Mouse (Mus musculus) ES-Bruce4 (cell line): ENCODE measurements around the gene Sipa1l1. TPM values are rescaled to one million over a fixed set of nuclear protein-coding genes. Genes with fewer than 3 reads are reported as not detected.

Experiments used
- H3K27ac ChIP-seq: 2 replicates; pipeline ENCODE4 v1.5.1; 2012; ENCODE audit warnings: low read length, inconsistent platforms; ENCODE audit not compliant: insufficient read depth
- H3K27me3 ChIP-seq: 2 replicates; pipeline ENCODE4 v1.6.1; 2012; ENCODE audit warnings: mild to moderate bottlenecking, low read length, inconsistent platforms; ENCODE audit not compliant: control insufficient read depth, poor library complexity, insufficient read depth, severe bottlenecking
- H3K36me3 ChIP-seq: 2 replicates; pipeline ENCODE4 v1.6.1; 2012; ENCODE audit warnings: inconsistent platforms, mild to moderate bottlenecking, low read length, moderate library complexity; ENCODE audit not compliant: control insufficient read depth, poor library complexity, insufficient read depth, severe bottlenecking
- H3K4me1 ChIP-seq: one replicate; pipeline ENCODE4 v1.8.1; 2011; ENCODE audit warnings: low read length; ENCODE audit not compliant: control insufficient read depth, insufficient read depth
- H3K4me3 ChIP-seq: 2 replicates; pipeline ENCODE4 v1.5.1; 2011; ENCODE audit warnings: low read depth, mild to moderate bottlenecking, low read length
- H3K9ac ChIP-seq: 2 replicates; pipeline ENCODE4 v1.6.1; 2012; ENCODE audit warnings: low read depth, mild to moderate bottlenecking, inconsistent platforms; ENCODE audit not compliant: poor library complexity, severe bottlenecking
- H3K9me3 ChIP-seq: replicated peaks from 2 replicates; pipeline ENCODE4 v1.6.1; 2012; ENCODE audit warnings: mild to moderate bottlenecking, low read length, inconsistent platforms; ENCODE audit not compliant: control insufficient read depth, poor library complexity, insufficient read depth, severe bottlenecking
- CTCF ChIP-seq: IDR thresholded peaks from one replicate; pipeline ENCODE4 v1.8.1; 2011; ENCODE audit warnings: low read depth, low read length
- EP300 ChIP-seq: IDR thresholded peaks from 2 replicates; pipeline ENCODE4 v1.6.1; 2011; ENCODE audit warnings: low read depth, low read length; ENCODE audit not compliant: insufficient read depth
- POLR2A ChIP-seq: IDR thresholded peaks from one replicate; pipeline ENCODE4 v1.8.1; 2011; ENCODE audit warnings: low read length; ENCODE audit not compliant: insufficient read depth
- polyA plus RNA-seq: library from polyadenylated mRNA; stranded (reverse); fragments of >200 nt; gene quantifications from 2 replicates; pipeline ENCODE4 v1.2.4, GENCODE M21; 2011; ENCODE audit warnings: low read depth; ENCODE audit not compliant: missing spikeins, insufficient read depth, insufficient read length

Gene Sipa1l1
- polyA plus RNA-seq, 1 experiment: 44.9 TPM

DNA sequence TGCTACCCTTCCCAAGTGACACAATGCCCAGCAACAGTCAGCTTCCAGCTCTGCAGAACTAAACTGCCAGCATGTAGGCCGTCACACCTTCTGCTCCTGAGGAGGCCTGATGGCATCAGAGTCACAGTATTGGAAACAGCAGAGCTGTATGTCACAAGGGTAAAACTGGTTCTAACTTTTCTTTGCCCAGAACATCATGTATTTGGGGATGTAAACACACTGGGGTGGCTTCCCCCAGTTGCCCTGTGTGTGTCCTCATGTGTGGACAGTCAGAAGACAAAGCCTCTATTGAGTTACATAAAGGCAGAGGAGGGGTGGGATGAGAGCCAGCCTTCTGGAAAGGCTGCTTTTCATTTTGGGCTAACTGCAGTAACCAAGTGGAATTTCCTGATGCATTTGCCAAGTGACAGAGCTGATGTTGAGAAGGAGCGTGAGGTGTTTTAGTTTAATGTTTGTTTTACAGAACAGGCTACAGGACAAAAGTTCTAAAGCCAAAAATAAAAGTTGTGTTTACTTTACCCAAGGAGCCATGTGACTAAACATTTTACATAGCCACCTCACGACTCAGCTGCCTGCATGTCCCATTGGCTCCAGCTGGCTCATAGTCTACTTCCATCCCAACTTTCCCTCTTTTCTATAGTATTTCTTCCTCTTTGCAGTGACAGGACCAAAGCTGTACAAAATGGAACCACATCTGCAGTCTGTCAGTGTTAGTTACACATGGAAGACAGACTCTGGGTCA is 243.3 kb downstream of the Sipa1l1 start:
- Histone ChIP-seq H3K9me3 (no peaks in the 10 kb centered on the region), H3K27ac (no peak overlapping the region), H3K4me1 (peaks cover 2% of the 10 kb centered on the region), H3K9ac (no peak overlapping the region), H3K27me3 (no peaks in the 10 kb centered on the region), H3K4me3 (no peak overlapping the region), H3K36me3 (peaks cover 2% of the 10 kb centered on the region; the same call in 1 of the 2 replicates)
- TF ChIP-seq POLR2A (no peak), EP300 (no peak), CTCF (no peak)

DNA sequence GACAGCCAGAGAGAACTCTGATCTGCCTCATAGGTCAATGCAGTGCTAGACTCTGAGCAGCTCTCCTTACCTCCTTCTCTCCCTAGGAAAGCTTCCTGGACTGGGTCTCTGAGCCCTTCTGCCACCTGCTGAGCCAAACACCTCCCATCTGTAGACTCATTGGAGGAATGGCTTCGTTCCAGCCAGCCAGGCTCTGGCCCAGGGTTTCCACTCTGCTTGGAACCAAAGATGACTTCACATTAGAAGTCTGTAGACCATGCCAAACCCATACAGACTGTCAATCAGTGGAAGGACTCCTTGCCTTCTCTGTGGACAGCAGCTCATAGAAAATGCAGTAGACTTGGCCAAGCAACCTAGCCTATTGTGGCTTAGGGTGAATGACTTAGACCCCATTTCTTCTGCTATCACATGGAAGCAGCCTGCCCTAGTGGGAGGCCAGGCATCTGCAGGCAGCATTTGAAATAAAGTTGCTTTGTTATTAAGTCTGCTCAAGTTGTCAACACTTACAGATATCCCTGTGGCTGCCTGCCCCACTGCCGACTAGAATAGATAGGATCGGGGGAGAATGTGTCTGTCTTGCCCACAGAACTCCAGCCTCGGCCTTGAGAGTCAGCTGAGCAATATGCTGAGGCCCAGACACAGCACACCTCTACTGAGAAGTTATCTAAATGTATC is 246.7 kb downstream of the Sipa1l1 start:
- H3K9ac ChIP-seq: no peak overlapping the region
- no peak for TF ChIP-seq EP300
- TF ChIP-seq CTCF: no peak
- peaks cover 2% of the 10 kb centered on the region; the same call in 1 of the 2 replicates for H3K36me3 ChIP-seq
- no peaks in the 10 kb centered on the region for H3K27me3 ChIP-seq
- H3K4me1 ChIP-seq: peaks cover 2% of the 10 kb centered on the region
- H3K9me3 ChIP-seq: no peaks in the 10 kb centered on the region
- H3K4me3 ChIP-seq: no peak overlapping the region
- no peak overlapping the region for H3K27ac ChIP-seq

DNA sequence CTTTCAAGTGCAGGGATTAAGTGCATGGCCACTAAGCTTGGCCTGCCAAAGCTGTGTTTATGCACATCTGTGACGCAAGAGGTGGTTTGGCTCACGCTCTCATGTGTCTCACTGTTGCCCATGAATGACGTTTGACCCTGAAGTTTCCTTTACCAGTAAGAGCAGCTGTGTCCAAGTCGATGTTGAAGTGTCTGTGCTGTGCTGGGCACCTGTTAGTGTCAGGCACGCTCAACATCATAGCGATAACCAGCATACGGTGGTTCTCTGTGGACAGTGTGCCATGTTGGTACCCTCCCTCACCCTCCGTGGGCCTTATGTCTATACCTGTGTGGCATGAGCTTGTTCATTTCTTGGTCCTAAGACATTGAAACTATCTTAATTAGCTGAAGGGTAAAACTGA is 249.9 kb downstream of the Sipa1l1 start:
- Histone ChIP-seq H3K9me3 (no peaks in the 10 kb centered on the region), H3K36me3 (peaks cover 2% of the 10 kb centered on the region; the same call in 1 of the 2 replicates)

GRCm38 (mm10) chr12:82424783-82425182 is 255.7 kb downstream of the Sipa1l1 start:
- no peaks in the 10 kb centered on the region for H3K36me3 ChIP-seq
- H3K4me3 ChIP-seq: no peak overlapping the region
- H3K9me3 ChIP-seq: no peaks in the 10 kb centered on the region
- H3K27ac ChIP-seq: no peak overlapping the region
- no peak for TF ChIP-seq POLR2A
- TF ChIP-seq CTCF: no peak
- TF ChIP-seq EP300: no peak
- H3K27me3 ChIP-seq: no peaks in the 10 kb centered on the region
- no peaks in the 10 kb centered on the region for H3K4me1 ChIP-seq
- no peak overlapping the region for H3K9ac ChIP-seq

More for the DNA sequence above, 249.9 kb downstream of the Sipa1l1 start:
- Histone ChIP-seq H3K27me3 (no peaks in the 10 kb centered on the region), H3K9ac (no peak overlapping the region), H3K4me3 (no peak overlapping the region), H3K27ac (no peak overlapping the region), H3K4me1 (peaks cover 2% of the 10 kb centered on the region)
- TF ChIP-seq EP300: no peak
- TF ChIP-seq CTCF: no peak
- TF ChIP-seq POLR2A: no peak

- Histone ChIP-seq H3K36me3 (no peaks in the 10 kb centered on the region), H3K27ac (no peak overlapping the region), H3K4me1 (no peaks in the 10 kb centered on the region), H3K9ac (no peak overlapping the region), H3K9me3 (no peaks in the 10 kb centered on the region), H3K4me3 (no peak overlapping the region), H3K27me3 (no peaks in the 10 kb centered on the region)
- no peak for TF ChIP-seq POLR2A
- TF ChIP-seq CTCF: no peak
- no peak for TF ChIP-seq EP300
Observed at GRCm38 (mm10) chr12:82425853-82426252, 256.7 kb downstream of the Sipa1l1 start.

- no peak overlapping the region for H3K4me3 ChIP-seq
- H3K4me1 ChIP-seq: no peaks in the 10 kb centered on the region
- H3K27me3 ChIP-seq: no peaks in the 10 kb centered on the region
- no peaks in the 10 kb centered on the region for H3K36me3 ChIP-seq
- H3K9me3 ChIP-seq: no peaks in the 10 kb centered on the region
- no peak overlapping the region for H3K9ac ChIP-seq
- no peak for TF ChIP-seq EP300
- TF ChIP-seq CTCF: no peak
- TF ChIP-seq POLR2A: no peak
- H3K27ac ChIP-seq: no peak overlapping the region
Observed at GRCm38 (mm10) chr12:82427416-82427815, 258.3 kb downstream of the Sipa1l1 start.
